Mouse (Mus musculus) G1E (cell line): ENCODE measurements around the gene Smarca4.

ENCODE experiments used
- CTCF ChIP-seq: IDR thresholded peaks from 2 replicates; pipeline ENCODE4 v1.5.1; 2012; ENCODE audit warnings: low read depth, low read length, inconsistent platforms, mixed read lengths
- GATA1 ChIP-seq: IDR thresholded peaks from 2 replicates; pipeline ENCODE4 v1.6.1; 2012; ENCODE audit warnings: borderline replicate concordance, low read length, inconsistent platforms, mixed read lengths
- GATA2 ChIP-seq: IDR thresholded peaks from 2 replicates; pipeline ENCODE4 v1.6.1; 2012; ENCODE audit warnings: low read depth, low read length, inconsistent platforms, borderline replicate concordance
- POLR2AphosphoS5 ChIP-seq: IDR thresholded peaks from 2 replicates; pipeline ENCODE4 v1.6.1; 2012; ENCODE audit warnings: low read depth, low read length, inconsistent platforms; ENCODE audit not compliant: insufficient replicate concordance
- TAL1 ChIP-seq: conservative IDR thresholded peaks from 2 replicates; pipeline ENCODE4 v1.6.1; 2012; ENCODE audit warnings: low read depth, low read length, inconsistent platforms, mixed read lengths

- TF ChIP-seq CTCF (no peak), GATA1 (no peak), GATA2 (no peak), POLR2AphosphoS5 (no peak), TAL1 (no peak)
These were observed 22.7 kb upstream of the Smarca4 start for GRCm38 (mm10) chr9:21593122-21593721.
